Mouse (Mus musculus) heart, embryonic 12.5 days (tissue): ENCODE measurements around the gene Kif19a. TPM values are rescaled to one million over a fixed set of nuclear protein-coding genes. Genes with fewer than 3 reads are reported as not detected.

Experiments used
- ATAC-seq: fragments of 200-750 bp; cut with Nextera tagmentation; 2 replicates; pipeline ENCODE4 v1.8.0; 2017; ENCODE audit warnings: moderate TSS enrichment, moderate library complexity; ENCODE audit not compliant: insufficient number of reproducible peaks, low FRiP score
- H3K27ac ChIP-seq: fragments of 300-500 bp; sonication (generic); 2 replicates; pipeline ENCODE4 v1.5.1; 2016; ENCODE audit warnings: mild to moderate bottlenecking, moderate library complexity; ENCODE audit not compliant: poor library complexity, severe bottlenecking
- H3K27me3 ChIP-seq: fragments of 300-500 bp; sonication (generic); replicated peaks from 2 replicates; pipeline ENCODE4 v1.6.1; 2016; ENCODE audit warnings: mild to moderate bottlenecking, moderate library complexity
- H3K36me3 ChIP-seq: fragments of 300-500 bp; sonication (generic); 2 replicates; pipeline ENCODE4 v1.6.1; 2016; ENCODE audit warnings: mild to moderate bottlenecking, moderate library complexity
- H3K4me1 ChIP-seq: fragments of 300-500 bp; sonication (generic); replicated peaks from 2 replicates; pipeline ENCODE4 v1.6.1; 2016; ENCODE audit warnings: mild to moderate bottlenecking
- H3K4me2 ChIP-seq: fragments of 300-500 bp; sonication (generic); 2 replicates; pipeline ENCODE4 v1.6.1; 2016; ENCODE audit warnings: mild to moderate bottlenecking, moderate library complexity
- H3K4me3 ChIP-seq: fragments of 300-500 bp; sonication (generic); 2 replicates; pipeline ENCODE4 v1.5.1; 2016; ENCODE audit warnings: mild to moderate bottlenecking
- H3K9ac ChIP-seq: fragments of 300-500 bp; sonication (generic); 2 replicates; pipeline ENCODE4 v1.6.1; 2016; ENCODE audit warnings: mild to moderate bottlenecking, moderate library complexity
- H3K9me3 ChIP-seq: fragments of 300-500 bp; sonication (generic); replicated peaks from 2 replicates; pipeline ENCODE4 v1.6.1; 2016; ENCODE audit warnings: mild to moderate bottlenecking, moderate library complexity
- WGBS: fragments of 180-500 bp; shearing (Covaris S2); methylation state at CpG from one replicate; pipeline ENCODE4 v1.1.7; 2016; 5-methylcytosine and 5-hydroxymethylcytosine counted together
- polyA plus RNA-seq: library from polyadenylated mRNA; unstranded; fragments of >200 nt; fragmentation: Nextera tagmentation; extraction: Ambion mirVana; gene quantifications from 2 replicates; pipeline ENCODE4 v1.2.1, GENCODE M21; 2016

Kif19a gene
- polyA plus RNA-seq, 1 experiment from 2014 or later: 0.32 TPM

DNA sequence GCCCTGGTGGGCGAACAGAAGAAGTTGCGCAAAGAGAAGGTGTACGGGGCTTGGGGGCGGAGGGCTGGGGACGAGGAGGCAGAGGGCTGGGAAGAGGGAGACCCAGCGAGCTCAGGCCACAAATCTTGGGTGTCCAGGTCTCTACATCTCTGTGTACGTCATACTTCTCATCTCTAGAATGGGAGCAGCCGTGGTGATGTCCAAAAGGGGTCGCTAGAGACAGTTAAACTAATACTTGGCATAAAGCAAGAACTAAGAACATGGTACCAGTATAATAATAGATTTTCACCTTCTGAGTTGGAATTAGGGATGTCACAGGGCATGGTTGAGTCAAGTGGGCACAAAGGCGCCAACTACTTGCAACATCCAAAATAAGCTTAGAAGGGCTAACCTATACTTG, 20.7 kb downstream of the Kif19a start:
- 45% methylated on average over 10 of the region's 10 CpGs for WGBS

DNA sequence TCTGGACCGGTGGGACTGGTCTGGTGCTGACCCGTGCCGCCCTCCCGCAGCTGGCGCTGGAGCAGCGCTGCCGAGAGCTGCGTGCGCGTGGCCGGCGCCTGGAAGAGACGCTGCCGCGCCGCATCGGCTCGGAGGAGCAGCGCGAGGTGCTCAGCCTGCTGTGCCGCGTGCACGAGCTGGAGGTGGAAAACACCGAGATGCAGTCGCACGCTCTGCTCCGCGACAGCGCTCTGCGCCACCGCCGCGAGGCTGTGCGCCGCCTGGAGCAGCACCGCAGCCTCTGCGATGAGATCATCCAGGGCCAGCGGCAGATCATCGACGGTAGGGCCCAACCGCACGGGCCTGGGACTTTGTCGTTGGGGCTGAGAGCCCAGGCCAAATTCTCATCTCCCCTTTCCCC, 21.1 kb downstream of the Kif19a start:
- Histone ChIP-seq H3K27ac (no peak overlapping the region), H3K4me2 (peak overlapping the region; percentile 62), H3K27me3 (peaks cover 93% of the 10 kb centered on the region), H3K9ac (peak overlapping the region; percentile 8), H3K36me3 (no peaks in the 10 kb centered on the region), H3K9me3 (no peaks in the 10 kb centered on the region), H3K4me3 (peak overlapping the region; percentile 34), H3K4me1 (peaks cover 8% of the 10 kb centered on the region)
- WGBS: 1% methylated on average over 43 of the region's 43 CpGs
- no peak for ATAC-seq

More for the DNA sequence above, 20.7 kb downstream of the Kif19a start:
- no peak overlapping the region for H3K27ac ChIP-seq
- no peaks in the 10 kb centered on the region for H3K36me3 ChIP-seq
- H3K9ac ChIP-seq: no peak overlapping the region
- H3K4me2 ChIP-seq: peak overlapping the region; percentile 62
- ATAC-seq: no peak
- H3K27me3 ChIP-seq: peaks cover 93% of the 10 kb centered on the region
- peaks cover 7% of the 10 kb centered on the region for H3K4me1 ChIP-seq
- H3K4me3 ChIP-seq: peak overlapping the region; percentile 34
- no peaks in the 10 kb centered on the region for H3K9me3 ChIP-seq

DNA sequence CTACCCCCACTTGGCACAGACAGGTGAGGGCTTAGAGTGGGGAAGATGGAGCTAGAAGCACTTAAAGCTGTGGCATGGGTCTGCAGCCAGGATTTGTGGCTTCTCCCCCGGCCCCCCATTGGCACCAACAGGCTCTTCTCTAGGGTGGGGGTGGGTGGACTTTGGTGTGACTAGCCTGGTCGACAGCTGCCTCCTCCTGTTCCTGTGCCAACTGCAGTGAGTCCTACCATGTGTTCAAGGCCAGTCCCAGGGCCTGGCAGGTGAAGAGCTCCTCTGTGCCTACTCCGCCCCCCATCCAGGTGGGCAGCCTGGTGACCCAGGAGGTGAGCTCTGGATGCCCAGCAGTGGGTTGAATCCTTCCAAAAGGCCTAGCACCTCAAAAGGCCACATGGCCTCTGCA, 22.4 kb downstream of the Kif19a start:
- 70% methylated on average over 3 of the region's 3 CpGs for WGBS
- Histone ChIP-seq H3K4me2 (no peak overlapping the region), H3K36me3 (no peaks in the 10 kb centered on the region), H3K27ac (no peak overlapping the region), H3K27me3 (peaks cover 97% of the 10 kb centered on the region), H3K4me3 (no peak overlapping the region), H3K9me3 (no peaks in the 10 kb centered on the region), H3K4me1 (peaks cover 19% of the 10 kb centered on the region), H3K9ac (no peak overlapping the region)
- ATAC-seq: no peak

DNA sequence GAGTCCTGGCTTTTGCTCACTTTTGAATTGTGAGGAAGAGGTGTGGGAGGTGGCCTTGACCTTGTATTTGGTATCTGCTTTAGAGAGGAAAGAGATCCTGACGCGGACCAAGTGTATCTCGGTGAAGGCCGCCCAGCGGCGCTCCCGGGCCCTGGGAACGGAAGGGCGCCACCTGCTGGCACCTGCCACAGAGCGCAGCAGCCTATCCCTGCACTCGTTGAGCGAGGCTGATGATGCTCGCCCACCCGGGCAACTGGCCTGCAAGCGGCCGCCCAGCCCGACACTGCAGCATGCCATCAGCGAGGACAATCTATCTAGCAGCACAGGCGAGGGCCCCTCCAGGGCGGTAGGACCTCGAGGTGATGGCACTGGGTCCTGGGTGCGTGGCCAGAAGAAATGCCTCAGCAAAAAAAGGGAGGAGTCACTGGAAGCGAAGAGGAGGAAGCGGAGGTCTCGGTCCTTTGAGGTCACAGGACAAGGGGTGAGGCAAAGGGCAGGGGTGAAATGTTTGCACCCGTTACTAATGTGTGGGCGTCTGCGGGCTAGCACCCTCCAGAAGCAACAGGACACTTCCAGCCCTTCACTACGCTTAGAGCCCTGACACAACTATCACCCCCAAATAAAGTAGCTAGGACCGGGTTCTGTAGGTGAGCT, 24.0 kb downstream of the Kif19a start:
- no peaks in the 10 kb centered on the region for H3K9me3 ChIP-seq
- peak overlapping the region; percentile 47 for H3K4me2 ChIP-seq
- no peak overlapping the region for H3K9ac ChIP-seq
- H3K27ac ChIP-seq: no peak overlapping the region
- WGBS: 13% methylated on average over 30 of the region's 30 CpGs
- peak; percentile 41; the same call in 1 of the 2 replicates for ATAC-seq
- 0 out of 2 replicates have a peak overlapping the region, but pooled peaks have one; percentile 15 for H3K4me3 ChIP-seq
- H3K4me1 ChIP-seq: peaks cover 19% of the 10 kb centered on the region
- H3K27me3 ChIP-seq: peaks cover 98% of the 10 kb centered on the region
- no peaks in the 10 kb centered on the region for H3K36me3 ChIP-seq

DNA sequence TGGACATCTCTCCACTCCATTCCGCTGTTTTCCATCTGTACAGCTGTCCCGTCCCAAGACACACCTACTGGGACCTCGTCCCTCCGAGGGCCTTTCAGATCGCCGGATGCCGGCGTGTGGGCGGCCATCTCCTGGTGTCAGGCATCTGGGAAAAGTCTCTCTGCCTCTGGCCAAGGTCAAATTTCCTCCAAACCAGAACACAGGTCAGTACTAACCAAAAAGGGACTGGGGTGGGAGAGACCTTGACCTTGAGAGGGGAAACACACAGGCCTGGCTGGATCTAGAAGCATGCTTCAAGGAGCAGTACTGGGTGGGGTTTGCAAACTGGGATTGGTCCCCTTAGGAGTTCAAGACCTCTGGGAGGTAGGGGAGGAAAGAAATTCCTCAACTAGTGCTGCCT, 24.5 kb downstream of the Kif19a start:
- H3K36me3 ChIP-seq: no peaks in the 10 kb centered on the region
- H3K4me2 ChIP-seq: no peak overlapping the region
- 38% methylated on average over 9 of the region's 9 CpGs for WGBS
- peaks cover 19% of the 10 kb centered on the region for H3K4me1 ChIP-seq
- H3K9ac ChIP-seq: no peak overlapping the region
- H3K27ac ChIP-seq: no peak overlapping the region
- H3K27me3 ChIP-seq: peaks cover 98% of the 10 kb centered on the region
- ATAC-seq: no peak
- no peak overlapping the region for H3K4me3 ChIP-seq
- no peaks in the 10 kb centered on the region for H3K9me3 ChIP-seq

DNA sequence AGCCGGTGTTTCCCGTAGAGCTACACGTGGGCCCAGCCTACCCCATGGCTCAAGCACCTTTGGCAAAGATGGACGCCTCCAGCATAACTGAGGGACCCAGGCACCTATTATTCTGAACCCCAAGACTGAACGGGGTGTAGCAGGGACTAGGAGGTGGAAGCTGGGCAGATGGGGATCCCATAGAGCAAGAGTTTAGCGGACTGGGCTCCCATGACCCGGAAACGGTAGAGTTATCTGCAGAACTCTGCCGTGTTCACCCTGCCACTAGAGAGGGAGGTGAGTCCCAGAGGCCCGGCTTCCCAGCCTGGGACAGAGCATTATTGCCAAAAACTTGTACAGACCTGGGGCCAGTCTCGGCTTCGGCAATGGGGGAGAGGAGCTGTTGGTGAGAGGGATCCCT, 25.0 kb downstream of the Kif19a start:
- no peak for ATAC-seq
- Histone ChIP-seq H3K27me3 (peaks cover 98% of the 10 kb centered on the region), H3K4me2 (no peak overlapping the region), H3K4me3 (no peak overlapping the region), H3K27ac (no peak overlapping the region), H3K36me3 (no peaks in the 10 kb centered on the region), H3K4me1 (peaks cover 19% of the 10 kb centered on the region), H3K9ac (no peak overlapping the region), H3K9me3 (no peaks in the 10 kb centered on the region)
- 62% methylated on average over 12 of the region's 12 CpGs for WGBS

DNA sequence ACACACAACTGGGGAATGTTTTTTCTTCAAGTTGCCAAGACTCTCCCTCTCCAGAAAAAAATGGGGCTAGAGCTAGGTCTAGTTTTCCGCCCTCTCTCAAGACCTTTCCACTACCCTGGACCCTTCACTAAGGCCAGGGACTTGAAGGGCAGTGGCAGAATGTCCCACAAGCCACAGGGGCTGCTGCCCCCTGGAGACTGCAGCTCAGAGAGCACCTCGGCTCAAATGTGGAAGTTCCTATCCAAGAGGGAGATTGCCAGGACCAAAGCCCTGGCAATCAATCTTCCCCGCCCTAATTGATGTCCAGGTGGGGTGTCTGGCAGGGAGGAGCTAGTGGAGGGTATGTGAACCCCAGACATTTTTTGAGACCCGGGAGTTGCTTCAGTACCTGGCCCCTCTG, 25.7 kb downstream of the Kif19a start:
- H3K4me1 ChIP-seq: peaks cover 24% of the 10 kb centered on the region
- H3K9ac ChIP-seq: no peak overlapping the region
- H3K27me3 ChIP-seq: peaks cover 92% of the 10 kb centered on the region
- H3K27ac ChIP-seq: no peak overlapping the region
- no peaks in the 10 kb centered on the region for H3K36me3 ChIP-seq
- H3K4me2 ChIP-seq: no peak overlapping the region
- WGBS: 15% methylated on average over 4 of the region's 4 CpGs
- no peak for ATAC-seq
- H3K9me3 ChIP-seq: no peaks in the 10 kb centered on the region
- H3K4me3 ChIP-seq: no peak overlapping the region

DNA sequence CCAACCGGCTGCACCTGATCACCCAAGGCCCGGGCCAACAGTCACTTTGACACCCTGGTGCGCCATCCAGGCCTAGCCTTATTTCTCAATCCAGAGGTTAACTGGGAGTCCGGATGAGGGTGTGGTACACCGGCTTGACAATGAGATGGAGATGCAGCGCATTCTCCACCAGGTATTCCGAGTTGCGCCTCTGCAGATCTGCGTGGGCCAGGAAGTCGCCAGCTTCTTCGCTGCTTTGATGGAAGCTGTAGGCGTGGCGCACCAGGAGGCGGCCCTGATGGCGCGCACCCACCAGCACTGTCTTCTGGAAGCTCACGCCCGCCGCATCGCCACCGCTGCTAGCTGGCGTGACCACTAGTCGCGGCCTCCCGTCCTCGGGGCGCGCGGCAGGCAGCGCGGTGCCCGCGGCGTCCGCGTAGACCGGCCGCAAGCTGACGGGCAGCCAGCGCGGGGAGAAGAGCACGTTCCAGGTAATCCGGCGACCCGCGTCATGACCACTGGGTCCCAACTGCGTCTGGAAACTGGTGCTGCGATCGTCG, 26.2 kb downstream of the Kif19a start:
- H3K9me3 ChIP-seq: no peaks in the 10 kb centered on the region
- peaks cover 27% of the 10 kb centered on the region for H3K4me1 ChIP-seq
- H3K4me3 ChIP-seq: peak overlapping the region; percentile 47
- 2% methylated on average over 50 of the region's 50 CpGs for WGBS
- no peak for ATAC-seq
- no peak overlapping the region for H3K27ac ChIP-seq
- peak overlapping the region; percentile 80 for H3K4me2 ChIP-seq
- no peaks in the 10 kb centered on the region for H3K36me3 ChIP-seq
- H3K9ac ChIP-seq: peak overlapping the region; percentile 28; the same call in 1 of the 2 replicates
- H3K27me3 ChIP-seq: peaks cover 90% of the 10 kb centered on the region

DNA sequence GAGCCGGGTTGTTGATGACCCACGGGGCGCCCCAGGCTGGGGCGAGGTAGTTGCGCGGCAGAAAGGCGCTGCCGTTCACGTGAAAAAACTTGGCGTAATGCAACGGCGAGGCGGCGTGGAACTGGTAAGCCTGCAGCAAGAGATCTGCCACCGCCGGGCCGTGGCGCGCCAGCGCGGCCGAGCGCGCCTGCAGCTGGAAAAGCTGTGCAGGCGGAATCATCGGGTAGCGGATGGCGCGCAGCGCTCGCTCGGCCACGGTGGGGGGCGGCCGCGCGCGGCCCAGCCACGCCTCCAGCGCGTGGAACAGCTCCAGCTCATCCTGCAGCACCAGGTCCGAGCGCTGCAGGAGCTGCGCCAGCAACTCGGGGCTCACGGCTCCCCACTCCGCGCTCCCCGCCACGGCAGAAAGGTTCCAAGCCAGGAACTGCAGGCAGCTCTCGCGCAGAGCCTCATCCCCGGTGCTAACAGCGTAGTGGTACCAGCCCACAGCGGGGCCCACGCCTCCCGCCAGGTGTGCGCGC, 26.8 kb downstream of the Kif19a start:
- Histone ChIP-seq H3K36me3 (no peaks in the 10 kb centered on the region), H3K27ac (no peak overlapping the region), H3K4me2 (peak overlapping the region; percentile 80), H3K9me3 (no peaks in the 10 kb centered on the region), H3K4me3 (peak overlapping the region; percentile 47), H3K27me3 (peaks cover 89% of the 10 kb centered on the region), H3K9ac (peak overlapping the region; percentile 28; the same call in 1 of the 2 replicates), H3K4me1 (peaks cover 27% of the 10 kb centered on the region)
- under 1% methylated on average over 57 of the region's 59 CpGs for WGBS
- no peak for ATAC-seq

DNA sequence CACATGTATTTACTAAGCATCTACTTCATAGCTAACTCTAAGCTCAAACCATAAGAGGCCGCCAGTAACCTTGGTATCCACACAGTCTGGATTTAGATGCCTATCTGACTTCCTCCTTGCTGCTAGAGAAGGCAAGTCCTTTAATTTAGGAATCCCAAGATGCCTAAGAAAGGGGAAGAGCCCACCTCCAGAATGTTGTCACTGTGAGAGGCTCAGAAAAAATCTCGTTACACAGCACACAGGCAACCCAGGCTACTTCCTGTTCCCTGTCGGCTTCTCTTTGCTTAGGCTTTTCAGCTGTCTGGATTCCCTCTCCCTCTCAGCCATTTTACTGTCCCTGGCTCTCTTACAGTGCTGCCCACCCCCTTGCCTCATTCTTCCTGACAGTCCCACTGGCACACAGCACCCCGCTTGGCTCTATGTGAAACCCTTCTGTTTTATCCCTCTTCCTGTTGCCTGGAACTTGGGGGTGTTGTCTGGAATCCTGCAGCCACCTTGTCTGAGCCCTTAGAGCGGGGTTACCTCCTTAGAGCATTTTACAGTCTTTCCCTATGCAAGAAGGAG, 27.8 kb downstream of the Kif19a start:
- WGBS: 39% methylated on average over 5 of the region's 5 CpGs
- no peak for ATAC-seq
- Histone ChIP-seq H3K9me3 (no peaks in the 10 kb centered on the region), H3K36me3 (no peaks in the 10 kb centered on the region), H3K27me3 (peaks cover 83% of the 10 kb centered on the region), H3K27ac (no peak overlapping the region), H3K9ac (no peak overlapping the region), H3K4me2 (no peak overlapping the region), H3K4me1 (peaks cover 27% of the 10 kb centered on the region), H3K4me3 (no peak overlapping the region)

DNA sequence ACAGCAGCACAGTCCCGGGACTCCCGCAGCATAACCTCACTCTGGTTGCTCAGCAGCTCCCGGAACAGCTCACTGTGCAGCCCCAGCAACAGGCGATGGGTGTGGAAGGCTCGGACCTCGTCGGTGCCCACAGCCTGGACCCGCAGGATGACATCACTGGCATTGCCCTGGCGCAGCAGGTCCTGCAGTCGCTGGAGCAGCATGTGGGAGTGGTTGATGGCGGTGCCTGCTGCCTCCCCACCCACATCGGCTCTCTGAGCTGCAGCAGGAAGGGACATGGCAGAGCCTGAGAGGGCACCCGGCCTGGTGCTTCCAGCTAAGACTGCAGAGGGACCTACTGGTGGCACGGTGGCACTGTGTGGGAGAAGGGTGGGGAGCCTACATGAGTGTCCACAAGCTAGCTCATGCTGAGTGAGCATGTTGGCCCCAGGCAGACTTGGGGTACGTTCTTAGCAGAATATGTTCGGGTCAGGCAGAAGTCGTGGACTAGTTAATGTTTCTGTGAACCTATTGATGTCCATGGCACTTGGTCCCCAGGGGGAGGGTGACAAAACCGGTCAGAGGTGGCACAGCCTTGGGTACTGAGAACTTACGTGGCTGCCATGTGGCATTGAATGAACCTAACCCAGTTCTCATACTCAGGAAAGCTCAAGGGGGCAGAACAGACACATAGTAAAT, 28.8 kb downstream of the Kif19a start:
- no peaks in the 10 kb centered on the region for H3K36me3 ChIP-seq
- no peak overlapping the region for H3K27ac ChIP-seq
- no peak overlapping the region for H3K9ac ChIP-seq
- H3K4me2 ChIP-seq: no peak overlapping the region
- no peak for ATAC-seq
- peaks cover 74% of the 10 kb centered on the region for H3K27me3 ChIP-seq
- 63% methylated on average over 19 of the region's 19 CpGs for WGBS
- H3K9me3 ChIP-seq: no peaks in the 10 kb centered on the region
- peaks cover 27% of the 10 kb centered on the region for H3K4me1 ChIP-seq
- no peak overlapping the region for H3K4me3 ChIP-seq
